Mouse (Mus musculus) lung, postnatal 0 days (tissue): ENCODE data around the gene Id3.

Experiments
- CTCF ChIP-seq: IDR thresholded peaks from 2 replicates; pipeline ENCODE4 v1.5.1; 2016; ENCODE audit warnings: antibody characterized with exemption, mild to moderate bottlenecking
- EP300 ChIP-seq: IDR thresholded peaks from 2 replicates; pipeline ENCODE4 v1.6.1; 2016; ENCODE audit warnings: antibody characterized with exemption, mild to moderate bottlenecking, control low read depth

DNA sequence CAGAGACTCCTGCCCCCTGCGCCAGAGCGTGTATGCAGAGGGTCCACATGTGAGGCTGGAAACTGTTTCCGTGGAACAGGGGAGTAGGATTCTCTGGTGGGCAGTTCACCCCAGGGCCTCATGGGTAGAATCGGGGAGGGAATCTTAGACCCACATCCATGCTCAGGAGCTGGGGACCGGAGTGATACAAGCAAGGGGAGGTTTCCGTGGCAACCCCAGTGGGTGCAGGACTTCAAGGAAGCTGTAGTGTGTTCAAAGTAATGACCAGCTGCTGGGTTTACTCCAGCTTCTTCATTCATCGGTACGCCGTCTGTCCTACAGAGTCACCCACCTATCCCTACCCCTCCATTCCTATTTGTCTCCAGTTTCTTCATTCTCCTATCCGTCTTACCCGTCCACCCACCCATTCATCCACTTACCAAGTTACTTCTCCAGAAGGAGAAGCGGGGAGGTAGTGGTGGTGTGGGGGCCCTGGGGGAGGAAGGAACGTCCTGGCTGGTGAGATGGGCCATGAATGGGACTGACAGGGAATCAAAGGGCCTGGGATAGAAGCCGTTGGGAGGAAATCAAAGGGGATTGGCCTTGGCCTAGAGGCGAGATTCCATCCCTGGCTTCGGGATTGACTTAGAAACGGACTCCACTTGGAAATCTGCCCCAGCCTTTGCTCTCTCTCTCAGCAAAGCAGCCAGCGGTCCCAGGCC, 48.6 kb upstream of the Id3 start:
- TF ChIP-seq CTCF: no peak
- TF ChIP-seq EP300: no peak
